Mouse (Mus musculus): Measurements from ENCODE around the gene Scaf8.

DNA sequence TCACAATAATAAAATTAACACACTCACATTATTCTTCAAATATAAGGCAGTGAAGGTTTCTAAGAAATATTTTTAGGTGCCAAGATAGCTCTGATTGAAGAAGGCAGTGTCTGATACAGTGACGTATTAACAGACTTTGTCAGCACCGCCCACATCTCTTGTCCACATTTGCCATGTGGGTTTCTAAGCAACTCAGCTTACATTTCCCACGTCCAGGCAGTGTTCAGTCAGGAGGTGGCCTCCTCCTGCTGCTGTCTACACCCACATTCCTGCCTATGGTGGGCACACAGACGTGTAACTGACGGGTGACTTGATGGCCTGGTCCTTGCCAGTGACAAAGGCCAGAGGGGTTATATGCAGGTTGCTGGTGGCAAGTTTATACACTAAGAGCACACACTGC, 104.1 kb downstream of the Scaf8 start:
- no peak for TF ChIP-seq CTCF (IDR thresholded peaks at IDR 0.05; ENCODE audit: low read depth)
- no peak for TF ChIP-seq EP300 (IDR thresholded peaks at IDR 0.05; ENCODE audit: low read depth)

Measured in liver, postnatal 0 days (tissue).